Mouse (Mus musculus) lung, postnatal 0 days (tissue): ENCODE measurements around the gene Olfr523. TPM values are rescaled to one million over a fixed set of nuclear protein-coding genes. Genes with fewer than 3 reads are reported as not detected.

ENCODE experiments used
- ATAC-seq: fragments of 200-750 bp; cut with Nextera tagmentation; 2 replicates; pipeline ENCODE4 v1.8.0; 2017; ENCODE audit warnings: moderate library complexity
- DNase-seq: peaks from one replicate; pipeline ENCODE4 v3.0.0-alpha.2; 2016; ENCODE audit warnings: low spot score
- H3K27ac ChIP-seq: fragments of 300-500 bp; sonication (generic); 2 replicates; pipeline ENCODE4 v1.5.1; 2014; ENCODE audit warnings: antibody characterized with exemption, mild to moderate bottlenecking, low read length, mixed read lengths
- H3K27me3 ChIP-seq: fragments of 300-500 bp; sonication (generic); replicated peaks from 2 replicates; pipeline ENCODE4 v1.6.1; 2014; ENCODE audit warnings: low read length, mixed read lengths; ENCODE audit not compliant: insufficient read depth
- H3K36me3 ChIP-seq: fragments of 300-500 bp; sonication (generic); 2 replicates; pipeline ENCODE4 v1.6.1; 2014; ENCODE audit warnings: low read length, mixed read lengths; ENCODE audit not compliant: insufficient read depth
- H3K4me1 ChIP-seq: fragments of 300-500 bp; sonication (generic); 2 replicates; pipeline ENCODE4 v1.6.1; 2014; ENCODE audit warnings: antibody characterized with exemption, low read depth, low read length, mixed read lengths; ENCODE audit not compliant: insufficient read depth
- H3K4me2 ChIP-seq: fragments of 300-500 bp; sonication (generic); replicated peaks from 2 replicates; pipeline ENCODE4 v1.6.1; 2014; ENCODE audit warnings: low read depth, mild to moderate bottlenecking, low read length, moderate library complexity, mixed read lengths
- H3K4me3 ChIP-seq: fragments of 300-500 bp; sonication (generic); 2 replicates; pipeline ENCODE4 v1.5.1; 2014; ENCODE audit warnings: low read depth, low read length
- H3K9ac ChIP-seq: fragments of 300-500 bp; sonication (generic); replicated peaks from 2 replicates; pipeline ENCODE4 v1.6.1; 2014; ENCODE audit warnings: low read depth, mild to moderate bottlenecking
- H3K9me3 ChIP-seq: fragments of 300-500 bp; sonication (generic); 2 replicates; pipeline ENCODE4 v1.6.1; 2016; ENCODE audit warnings: low read length, mixed read lengths
- CTCF ChIP-seq: IDR thresholded peaks from 2 replicates; pipeline ENCODE4 v1.5.1; 2016; ENCODE audit warnings: antibody characterized with exemption, mild to moderate bottlenecking
- EP300 ChIP-seq: IDR thresholded peaks from 2 replicates; pipeline ENCODE4 v1.6.1; 2016; ENCODE audit warnings: antibody characterized with exemption, mild to moderate bottlenecking, control low read depth
- WGBS: fragments of 180-500 bp; shearing (Covaris S2); extraction: QIAGEN DNeasy Blood & Tissue Kit; methylation state at CpG from one replicate; pipeline ENCODE4 v1.1.7; 2014; 5-methylcytosine and 5-hydroxymethylcytosine counted together
- polyA plus RNA-seq: library from polyadenylated mRNA; unstranded; fragments of >200 nt; fragmentation: Nextera tagmentation; extraction: Ambion mirVana; gene quantifications from 2 replicates; pipeline ENCODE4 v1.2.1, GENCODE M21; 2015

The Olfr523 gene
- polyA plus RNA-seq, 1 experiment from 2014 or later, result not detected

DNA sequence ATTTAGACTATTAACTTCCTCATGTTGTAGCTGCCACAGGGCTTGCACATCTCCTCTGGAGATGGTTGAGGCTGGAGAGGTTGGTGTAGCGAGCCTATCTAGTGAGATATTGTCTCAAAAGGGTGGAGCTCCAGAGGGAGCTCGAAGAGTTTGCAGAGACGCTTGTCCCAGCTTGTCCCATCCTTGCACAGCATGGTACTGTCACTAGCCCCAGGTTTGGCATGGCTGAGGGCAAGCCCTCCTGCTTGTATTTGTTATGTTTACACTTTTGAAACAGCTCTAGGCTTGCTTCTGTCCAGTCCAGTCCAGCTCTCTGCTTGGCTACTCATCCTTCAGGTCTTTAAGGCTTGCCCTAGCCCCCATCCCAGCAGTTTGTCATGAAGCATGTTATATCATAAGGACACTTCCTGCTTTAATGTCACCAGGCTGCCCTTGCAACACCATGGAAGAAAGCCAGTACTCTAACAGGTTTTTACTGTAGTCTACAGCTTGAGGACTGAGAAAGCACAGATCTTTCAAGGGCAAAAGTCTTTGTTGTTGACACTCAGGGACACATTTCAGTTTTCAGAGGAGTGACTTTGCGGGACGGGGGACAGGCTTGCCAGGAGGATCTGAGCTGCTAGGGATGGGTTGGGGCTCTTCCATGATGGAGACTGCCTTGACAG, 37.8 kb upstream of the Olfr523 start:
- Histone ChIP-seq H3K27me3 (no peaks in the 10 kb centered on the region), H3K4me3 (no peak overlapping the region), H3K4me1 (peaks cover 3% of the 10 kb centered on the region; the same call in 1 of the 2 replicates), H3K4me2 (no peak overlapping the region), H3K36me3 (peaks cover 5% of the 10 kb centered on the region; the same call in 1 of the 2 replicates), H3K9me3 (no peaks in the 10 kb centered on the region), H3K9ac (no peak overlapping the region), H3K27ac (no peak overlapping the region)
- no peak for ATAC-seq
- TF ChIP-seq CTCF (no peak), EP300 (no peak)
- 76% methylated on average over 5 of the region's 5 CpGs for WGBS
- DNase-seq, result no peak

DNA sequence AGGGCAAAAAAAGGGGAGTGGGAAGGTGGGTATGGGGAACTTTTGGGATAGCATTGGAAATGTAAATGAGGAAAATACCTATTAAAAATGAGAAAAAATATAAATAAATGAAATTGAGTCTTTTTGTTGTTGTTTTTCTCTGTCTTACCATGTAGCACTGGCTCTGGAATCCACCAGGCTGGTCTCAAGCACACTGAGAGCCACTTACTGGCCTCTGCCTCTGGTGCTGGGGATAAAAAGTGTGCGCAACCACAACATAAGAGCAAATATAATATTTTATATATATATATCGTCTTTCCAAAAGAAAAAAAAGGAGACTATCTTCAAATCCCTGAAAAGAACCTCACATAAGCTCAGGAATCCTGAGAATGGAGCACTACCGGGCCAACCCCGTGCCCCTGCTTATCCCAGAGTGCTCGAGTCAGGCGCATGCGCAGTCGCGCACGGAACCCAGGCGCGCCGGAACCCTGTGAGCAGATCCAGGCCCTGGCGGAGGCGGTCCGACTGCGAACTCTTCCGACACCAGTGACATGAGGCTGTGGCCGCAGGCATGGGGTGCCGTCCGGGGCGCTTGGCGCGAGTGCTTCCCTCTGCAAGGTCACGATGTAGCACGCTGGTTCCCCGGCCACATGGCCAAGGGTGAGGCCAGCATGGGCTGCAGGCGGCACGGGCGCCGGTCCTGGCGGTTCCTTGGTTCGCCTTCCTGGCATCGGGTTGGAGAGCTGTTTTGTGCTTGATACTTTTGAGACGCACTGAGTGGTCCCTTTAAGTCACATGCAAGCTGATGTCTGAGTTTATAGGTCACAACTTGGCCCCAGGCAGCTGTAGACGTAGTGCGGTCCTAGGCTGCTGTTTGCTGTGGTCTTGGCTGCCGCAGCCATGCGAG, 35.6 kb upstream of the Olfr523 start, which contains the start of gene Mtg1:
Gene Mtg1 (plus strand): TSS at position 430 of the 886 bp plus-strand sequence.
- H3K27me3 ChIP-seq, result no peaks in the 10 kb centered on the region
- no peaks in the 10 kb centered on the region for H3K36me3 ChIP-seq
- TF ChIP-seq CTCF, result peak; percentile 6; the same call in 1 of the 2 replicates
- TF ChIP-seq EP300, result no peak
- peak; percentile 99 for ATAC-seq
- peaks cover 3% of the 10 kb centered on the region; the same call in 1 of the 2 replicates for H3K4me1 ChIP-seq
- H3K4me2 ChIP-seq, result peak within 1 kb of the TSS; percentile 80
- H3K9ac ChIP-seq, result peak within 1 kb of the TSS; percentile 66
- H3K4me3 ChIP-seq, result peak within 1 kb of the TSS; percentile 64
- WGBS, result 2% methylated on average over 35 of the region's 39 CpGs
- H3K9me3 ChIP-seq, result no peaks in the 10 kb centered on the region
- peak; percentile 96 for DNase-seq
- H3K27ac ChIP-seq, result peak within 1 kb of the TSS; percentile 69

DNA sequence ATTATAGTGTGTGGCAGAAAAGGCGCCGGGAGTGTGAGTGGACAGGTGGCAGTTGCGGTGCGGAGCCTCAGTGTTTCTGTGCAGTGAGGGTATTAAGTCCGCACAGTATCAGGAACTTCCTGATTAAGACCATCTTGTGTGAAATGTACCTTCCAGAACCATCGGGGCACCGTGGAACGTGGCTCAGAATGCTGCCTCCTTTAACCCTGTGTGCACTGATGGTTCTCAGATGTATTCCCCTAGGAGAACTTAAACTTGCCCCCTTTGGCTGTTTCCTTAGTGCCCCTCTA, 35.1 kb upstream of the Olfr523 start:
- Histone ChIP-seq H3K4me3 (peak overlapping the region; percentile 64), H3K27ac (peak overlapping the region; percentile 69), H3K9me3 (no peaks in the 10 kb centered on the region), H3K4me1 (peaks cover 3% of the 10 kb centered on the region; the same call in 1 of the 2 replicates), H3K9ac (peak overlapping the region; percentile 66), H3K4me2 (peak overlapping the region; percentile 80), H3K36me3 (no peaks in the 10 kb centered on the region), H3K27me3 (no peaks in the 10 kb centered on the region)
- no peak for DNase-seq
- ATAC-seq, result no peak
- WGBS, result under 1% methylated on average over 8 of the region's 8 CpGs
- TF ChIP-seq EP300, result no peak
- no peak for TF ChIP-seq CTCF

- H3K4me1 ChIP-seq, result peaks cover 3% of the 10 kb centered on the region; the same call in 1 of the 2 replicates
- DNase-seq, result peak; percentile 85
- no peaks in the 10 kb centered on the region for H3K27me3 ChIP-seq
- H3K27ac ChIP-seq, result no peak overlapping the region
- 4% methylated on average over 14 of the region's 14 CpGs for WGBS
- H3K4me2 ChIP-seq, result no peak overlapping the region
- peak; percentile 86 for TF ChIP-seq CTCF
- no peak for TF ChIP-seq EP300
- no peak overlapping the region for H3K4me3 ChIP-seq
- ATAC-seq, result 0 out of 2 replicates have a peak, but pooled peaks have one; percentile 18
- no peaks in the 10 kb centered on the region for H3K9me3 ChIP-seq
- no peaks in the 10 kb centered on the region for H3K36me3 ChIP-seq
- H3K9ac ChIP-seq, result no peak overlapping the region
These were observed 31.7 kb upstream of the Olfr523 start for GRCm38 (mm10) chr7:140141350-140141749.

DNA sequence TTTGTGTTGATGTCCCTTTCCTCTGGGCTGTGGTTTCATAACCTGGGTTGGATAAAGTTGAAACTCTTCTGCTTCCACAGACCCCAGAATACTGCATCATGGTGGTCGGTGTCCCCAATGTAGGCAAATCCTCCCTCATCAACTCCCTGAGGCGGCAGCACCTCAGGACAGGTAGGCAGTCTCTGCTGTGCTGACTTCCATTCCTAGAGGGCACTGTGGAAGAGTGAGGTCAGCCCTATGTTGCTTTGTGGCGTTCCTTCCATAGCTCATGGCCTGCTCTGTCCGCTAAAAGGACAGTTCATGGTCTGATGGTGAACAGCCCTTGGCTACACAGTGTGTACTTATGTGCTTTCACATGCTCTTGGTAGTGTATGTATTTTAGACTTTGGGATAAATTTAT, 28.5 kb upstream of the Olfr523 start:
- Histone ChIP-seq H3K4me1 (no peaks in the 10 kb centered on the region), H3K4me3 (no peak overlapping the region), H3K27ac (no peak overlapping the region), H3K27me3 (no peaks in the 10 kb centered on the region), H3K4me2 (no peak overlapping the region), H3K36me3 (no peaks in the 10 kb centered on the region), H3K9ac (no peak overlapping the region), H3K9me3 (no peaks in the 10 kb centered on the region)
- DNase-seq (no peak), ATAC-seq (no peak)
- TF ChIP-seq CTCF (no peak), EP300 (no peak)
- WGBS, result 82% methylated on average over 4 of the region's 4 CpGs

DNA sequence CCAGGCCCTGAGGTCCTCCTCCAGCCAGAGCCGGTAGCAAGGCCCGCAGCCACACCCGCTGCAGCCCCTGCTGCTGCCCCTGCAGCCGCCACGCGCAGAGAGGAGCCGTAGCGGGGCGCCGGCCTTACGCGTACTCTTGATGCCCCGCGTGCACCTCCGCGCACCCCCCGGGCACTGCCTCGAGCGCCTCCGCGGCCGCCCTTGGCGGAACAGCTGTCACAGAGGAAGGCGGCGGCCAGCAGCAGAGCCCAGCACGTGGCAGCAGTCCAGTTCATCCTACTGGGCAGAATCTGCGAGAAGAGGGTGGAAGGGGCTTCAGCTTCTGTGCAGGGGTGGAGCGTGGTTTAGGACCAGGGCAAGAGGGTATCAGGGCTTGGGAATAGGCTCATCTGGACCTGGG, 19.6 kb upstream of the Olfr523 start:
- H3K27me3 ChIP-seq, result peaks cover 20% of the 10 kb centered on the region; the same call in 1 of the 2 replicates

More for the DNA sequence above, 19.6 kb upstream of the Olfr523 start:
- H3K4me1 ChIP-seq, result no peaks in the 10 kb centered on the region
- TF ChIP-seq CTCF, result no peak
- no peak for TF ChIP-seq EP300
- no peak overlapping the region for H3K27ac ChIP-seq
- no peak for DNase-seq
- 6% methylated on average over 28 of the region's 28 CpGs for WGBS
- ATAC-seq, result no peak
- no peaks in the 10 kb centered on the region for H3K9me3 ChIP-seq
- H3K9ac ChIP-seq, result no peak overlapping the region
- H3K4me3 ChIP-seq, result no peak overlapping the region
- H3K4me2 ChIP-seq, result peak overlapping the region; percentile 32; the same call in 1 of the 2 replicates
- no peaks in the 10 kb centered on the region for H3K36me3 ChIP-seq
